Mouse (Mus musculus): ENCODE data around the gene Ppp1r2. TPM values are rescaled to one million over a fixed set of nuclear protein-coding genes. Genes with fewer than 3 reads are reported as not detected.

The Ppp1r2 gene
- total RNA-seq, 1 experiment from 2014 or later = 167 TPM

- no peak for ATAC-seq (ENCODE audit: extremely low read depth, insufficient number of reproducible peaks, low FRiP score, poor library complexity, severe bottlenecking)
Measured at GRCm38 (mm10) chr16:31240569-31240968, 34.5 kb downstream of the Ppp1r2 start.

GRCm38 (mm10) chr16:31238281-31238680 lies 36.8 kb downstream of the Ppp1r2 start:
- ATAC-seq (ENCODE audit: extremely low read depth, insufficient number of reproducible peaks, low FRiP score, poor library complexity, severe bottlenecking) = no peak

- ATAC-seq (ENCODE audit: extremely low read depth, insufficient number of reproducible peaks, low FRiP score, poor library complexity, severe bottlenecking) = peak; percentile 67
Measured at GRCm38 (mm10) chr16:31235457-31236310, 39.4 kb downstream of the Ppp1r2 start.

DNA sequence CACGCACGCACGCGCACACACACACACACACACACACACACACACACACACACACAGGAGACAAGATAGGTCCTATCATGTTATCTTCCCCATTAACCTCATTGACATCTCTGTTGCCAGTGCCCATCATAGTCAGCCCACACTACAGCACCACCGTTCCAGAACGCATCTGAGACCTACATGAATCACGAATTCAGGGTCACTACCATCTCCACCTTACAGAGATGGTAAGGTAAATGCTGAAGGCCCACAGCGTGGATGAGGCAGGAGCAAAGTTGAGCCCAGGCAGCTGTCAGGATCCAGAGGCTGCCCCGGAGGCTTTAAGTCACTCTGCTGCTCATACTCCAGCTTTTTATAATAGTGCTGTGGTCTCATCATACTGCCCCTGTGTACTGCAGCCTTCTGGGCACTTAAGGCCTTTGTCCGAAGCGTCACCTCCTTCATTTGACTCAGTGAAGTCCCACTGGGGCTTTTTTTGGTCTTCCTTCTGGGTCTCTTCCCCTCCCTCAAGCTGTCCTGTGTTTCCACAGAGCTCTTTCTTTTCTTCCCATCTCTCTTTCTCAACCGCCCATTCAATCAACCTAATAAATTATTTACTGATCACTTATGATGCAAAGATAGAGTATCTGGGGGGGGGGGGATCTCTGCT lies 40.1 kb downstream of the Ppp1r2 start:
- no peak for ATAC-seq (ENCODE audit: extremely low read depth, insufficient number of reproducible peaks, low FRiP score, poor library complexity, severe bottlenecking)

GRCm38 (mm10) chr16:31234356-31234755 lies 40.7 kb downstream of the Ppp1r2 start:
- ATAC-seq (ENCODE audit: extremely low read depth, insufficient number of reproducible peaks, low FRiP score, poor library complexity, severe bottlenecking) = no peak

DNA sequence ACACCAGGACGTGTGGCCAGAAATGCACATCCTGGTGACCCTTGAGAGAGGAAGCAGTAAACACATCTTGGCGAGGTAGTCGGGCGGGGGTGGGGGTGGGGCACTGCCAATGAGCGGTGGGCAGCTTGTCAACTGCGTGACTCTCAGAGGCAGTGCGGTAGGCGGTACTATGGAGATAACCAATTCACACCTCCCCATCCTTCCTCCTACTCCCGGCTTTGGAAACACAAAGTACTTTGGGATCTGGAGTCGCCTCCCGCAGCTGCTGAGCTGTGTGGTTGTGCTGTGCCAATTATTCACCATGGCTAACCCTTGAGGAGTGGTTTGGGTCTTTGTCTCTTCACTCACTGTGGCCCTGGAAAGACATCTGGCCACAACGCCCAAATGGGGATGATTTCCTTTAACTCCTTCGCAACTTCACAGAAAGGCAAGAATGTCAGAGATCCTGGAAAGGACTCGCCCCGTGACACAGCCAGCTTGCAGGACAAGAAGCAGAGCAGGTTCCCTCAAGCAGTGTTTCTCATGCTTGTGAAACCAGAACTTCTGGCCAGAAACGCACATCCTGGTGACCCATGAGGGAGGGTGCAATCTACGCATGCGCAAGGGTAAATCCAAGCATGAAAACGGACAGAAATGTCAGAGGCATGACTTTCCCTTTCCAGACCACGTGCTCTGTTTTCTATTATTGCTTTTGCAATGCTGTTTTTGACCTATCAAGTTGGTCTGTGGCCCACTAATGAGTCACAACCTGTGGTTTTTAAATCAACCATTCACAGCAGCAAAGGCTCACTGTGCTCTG lies 41.3 kb downstream of the Ppp1r2 start:
- ATAC-seq (ENCODE audit: extremely low read depth, insufficient number of reproducible peaks, low FRiP score, poor library complexity, severe bottlenecking) = peak; percentile 71

- no peak for ATAC-seq (ENCODE audit: extremely low read depth, insufficient number of reproducible peaks, low FRiP score, poor library complexity, severe bottlenecking)
Measured at GRCm38 (mm10) chr16:31233167-31233498, 41.9 kb downstream of the Ppp1r2 start.

DNA sequence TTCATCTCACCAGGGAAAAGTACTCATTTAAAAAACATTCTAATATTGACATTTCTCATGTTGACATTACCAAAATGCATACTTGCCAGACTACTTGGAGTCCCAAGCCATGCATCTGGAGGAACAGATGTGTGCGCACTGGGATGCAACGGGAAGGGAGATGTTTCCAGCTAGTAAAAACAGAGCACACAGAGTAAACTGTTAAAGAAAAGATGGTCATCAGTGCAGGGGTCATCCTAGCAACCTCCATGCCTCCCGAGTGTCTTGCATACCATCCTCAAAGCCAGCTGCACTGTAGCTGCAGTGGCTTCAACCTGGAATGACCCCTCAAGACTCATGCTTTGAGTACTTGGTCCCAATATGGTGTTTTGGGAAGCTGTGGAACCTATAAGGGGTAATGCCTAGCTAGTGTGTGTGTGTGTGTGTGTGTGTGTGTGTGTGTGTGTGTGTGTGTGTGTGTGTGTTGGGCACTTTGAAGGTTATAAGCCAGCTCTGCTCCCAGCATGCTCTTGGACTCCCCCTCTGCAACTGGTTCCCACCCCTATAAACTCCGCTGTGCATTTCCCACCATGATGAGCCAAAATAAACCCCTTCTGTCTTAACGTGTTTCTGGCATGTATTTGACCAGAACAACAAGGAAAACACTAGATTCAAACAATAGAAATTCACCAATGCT lies 42.4 kb downstream of the Ppp1r2 start:
- ATAC-seq (ENCODE audit: extremely low read depth, insufficient number of reproducible peaks, low FRiP score, poor library complexity, severe bottlenecking) = no peak

- no peak for ATAC-seq (ENCODE audit: extremely low read depth, insufficient number of reproducible peaks, low FRiP score, poor library complexity, severe bottlenecking)
Measured at GRCm38 (mm10) chr16:31231591-31231990, 43.5 kb downstream of the Ppp1r2 start.

GRCm38 (mm10) chr16:31227746-31228145 lies 47.3 kb downstream of the Ppp1r2 start:
- ATAC-seq (ENCODE audit: extremely low read depth, insufficient number of reproducible peaks, low FRiP score, poor library complexity, severe bottlenecking) = no peak

GRCm38 (mm10) chr16:31215271-31215670 lies 59.8 kb downstream of the Ppp1r2 start:
- no peak for ATAC-seq (ENCODE audit: extremely low read depth, insufficient number of reproducible peaks, low FRiP score, poor library complexity, severe bottlenecking)

GRCm38 (mm10) chr16:31213463-31213862 lies 61.6 kb downstream of the Ppp1r2 start:
- ATAC-seq (ENCODE audit: extremely low read depth, insufficient number of reproducible peaks, low FRiP score, poor library complexity, severe bottlenecking) = no peak

- ATAC-seq (ENCODE audit: extremely low read depth, insufficient number of reproducible peaks, low FRiP score, poor library complexity, severe bottlenecking) = no peak
Measured at GRCm38 (mm10) chr16:31211503-31211902, 63.6 kb downstream of the Ppp1r2 start.

- no peak for ATAC-seq (ENCODE audit: extremely low read depth, insufficient number of reproducible peaks, low FRiP score, poor library complexity, severe bottlenecking)
Measured at GRCm38 (mm10) chr16:31210453-31210852, 64.6 kb downstream of the Ppp1r2 start.

GRCm38 (mm10) chr16:31209911-31210310 lies 65.2 kb downstream of the Ppp1r2 start:
- ATAC-seq (ENCODE audit: extremely low read depth, insufficient number of reproducible peaks, low FRiP score, poor library complexity, severe bottlenecking) = peak; percentile 45; the same call in 1 of the 2 replicates

- ATAC-seq (ENCODE audit: extremely low read depth, insufficient number of reproducible peaks, low FRiP score, poor library complexity, severe bottlenecking) = no peak
Measured at GRCm38 (mm10) chr16:31205726-31206125, 69.4 kb downstream of the Ppp1r2 start.

GRCm38 (mm10) chr16:31205187-31205586 lies 69.9 kb downstream of the Ppp1r2 start:
- no peak for ATAC-seq (ENCODE audit: extremely low read depth, insufficient number of reproducible peaks, low FRiP score, poor library complexity, severe bottlenecking)

GRCm38 (mm10) chr16:31204216-31204615 lies 70.9 kb downstream of the Ppp1r2 start:
- no peak for ATAC-seq (ENCODE audit: extremely low read depth, insufficient number of reproducible peaks, low FRiP score, poor library complexity, severe bottlenecking)

- no peak for ATAC-seq (ENCODE audit: extremely low read depth, insufficient number of reproducible peaks, low FRiP score, poor library complexity, severe bottlenecking)
Measured at GRCm38 (mm10) chr16:31201704-31202103, 73.4 kb downstream of the Ppp1r2 start.

Data from neutrophil, adult 5-6 weeks (primary cell).